8 mouse cellular contexts compared by ENCODE assay signal in the genomic region with DNA sequence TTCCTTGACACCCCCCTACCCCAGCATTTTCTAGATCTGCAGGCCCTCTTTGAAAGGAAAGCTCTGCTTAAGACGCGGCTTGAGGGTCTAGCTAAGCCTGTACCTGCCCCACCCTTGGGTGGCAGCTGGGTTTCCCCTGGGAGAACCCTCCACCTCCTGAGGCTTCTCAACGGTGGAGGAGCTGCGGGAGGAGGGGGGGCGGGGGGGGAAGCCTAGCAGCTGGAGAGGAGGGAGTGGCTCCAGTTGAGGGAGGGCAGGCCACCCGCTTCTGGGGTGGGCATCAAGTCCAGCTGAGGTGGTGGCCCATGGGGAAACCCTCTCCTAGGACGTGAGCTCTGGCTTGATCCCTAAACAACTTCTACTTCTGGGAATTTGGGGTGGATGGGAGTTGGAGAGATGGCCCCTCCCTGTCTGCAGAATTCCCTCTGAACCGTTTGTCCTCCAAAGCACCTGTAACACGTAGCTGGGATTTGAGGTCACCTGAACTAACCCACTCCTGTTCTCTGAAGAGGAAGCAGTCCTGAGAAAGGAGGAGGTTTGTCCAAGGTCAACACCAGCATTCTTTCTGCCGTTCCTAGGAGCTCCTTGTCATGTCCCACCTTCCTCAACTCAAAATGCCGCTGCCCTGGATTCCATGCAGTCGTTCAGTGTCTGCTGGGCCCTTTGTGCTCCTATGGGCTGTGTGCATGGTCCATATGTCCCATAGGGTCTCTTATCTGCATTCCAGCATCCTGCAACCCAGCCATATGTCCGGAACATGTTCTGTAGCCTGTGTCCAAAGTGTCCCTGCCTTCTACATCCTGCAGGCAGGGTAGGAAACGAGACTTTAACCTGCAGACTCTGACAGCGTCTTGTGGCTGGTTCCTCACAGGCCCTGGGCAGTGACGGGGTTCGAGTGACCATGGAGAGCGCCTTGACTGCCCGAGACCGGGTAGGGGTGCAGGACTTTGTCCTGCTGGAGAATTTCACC. TPM values are rescaled to one million over a fixed set of nuclear protein-coding genes. Genes with fewer than 3 reads are reported as not detected.
DNase-seq lines count a peak whose midpoint lies in the region; ATAC-seq and TF ChIP-seq lines count a peak whose summit lies in the region.

No protein-coding gene starts in this region.

- TF ChIP-seq CTCF in forebrain, postnatal 0 days (IDR thresholded peaks at IDR 0.05; ENCODE audit: low read depth), result no peak

- no peaks in the 10 kb centered on the region for H3K27me3 ChIP-seq in forebrain, postnatal 0 days (ENCODE audit: insufficient read depth, low read length)
- H3K27me3 ChIP-seq in limb, embryonic 14.5 days (ENCODE audit: control insufficient read depth, insufficient read depth, low read length), result 0 out of 2 replicates have a peak, but pooled peaks cover 6% of the 10 kb centered on the region
- H3K27me3 ChIP-seq in neural tube, embryonic 12.5 days (replicated peaks), result peaks cover 37% of the 10 kb centered on the region

- H3K9me3 ChIP-seq in forebrain, postnatal 0 days (ENCODE audit: low read length), result no peaks in the 10 kb centered on the region
- no peaks in the 10 kb centered on the region for H3K9me3 ChIP-seq in limb, embryonic 14.5 days (ENCODE audit: control insufficient read depth, low read length)
- no peaks in the 10 kb centered on the region for H3K9me3 ChIP-seq in neural tube, embryonic 12.5 days

- H3K4me3 ChIP-seq in forebrain, postnatal 0 days (ENCODE audit: low read depth, low read length), result peak overlapping the region; percentile 69
- peak overlapping the region; percentile 72 for H3K4me3 ChIP-seq in limb, embryonic 14.5 days (replicated peaks; ENCODE audit: low read length)
- peak overlapping the region; percentile 50 for H3K4me3 ChIP-seq in neural tube, embryonic 12.5 days

- H3K9ac ChIP-seq in forebrain, postnatal 0 days, result peak overlapping the region; percentile 84
- H3K9ac ChIP-seq in limb, embryonic 14.5 days (ENCODE audit: low read depth, low read length, severe bottlenecking), result peak overlapping the region; percentile 87
- H3K9ac ChIP-seq in neural tube, embryonic 12.5 days, result no peak overlapping the region

- peak; percentile 25 for DNase-seq in thymus, postnatal 14 days
- no peak for DNase-seq in thymus, adult 18-20 months
- no peak for DNase-seq in forebrain, postnatal 0 days
- no peak for DNase-seq in limb, embryonic 14.5 days (ENCODE audit: low spot score)
- DNase-seq in c-Kit-positive CD71-positive TER-119-positive erythroid progenitor cells, embryonic 14.5 days (ENCODE audit: low spot score), result no peak
- no peak for DNase-seq in right cerebral cortex, adult 18-20 months
- no peak for DNase-seq in layer of hippocampus, postnatal 10 days (ENCODE audit: low spot score in 2 of 2)

- peak overlapping the region; percentile 98 for H3K4me2 ChIP-seq in forebrain, postnatal 0 days (ENCODE audit: low read depth)
- peak overlapping the region; percentile 83 for H3K4me2 ChIP-seq in limb, embryonic 14.5 days (replicated peaks; ENCODE audit: low read depth, low read length, severe bottlenecking)
- H3K4me2 ChIP-seq in neural tube, embryonic 12.5 days (replicated peaks), result peak overlapping the region; percentile 95

- H3K36me3 ChIP-seq in forebrain, postnatal 0 days (ENCODE audit: insufficient read depth), result peaks cover 13% of the 10 kb centered on the region; the same call in 1 of the 2 replicates
- H3K36me3 ChIP-seq in limb, embryonic 14.5 days (ENCODE audit: control insufficient read depth, insufficient read depth, low read length), result peaks cover 41% of the 10 kb centered on the region
- peaks cover 14% of the 10 kb centered on the region; the same call in 1 of the 2 replicates for H3K36me3 ChIP-seq in neural tube, embryonic 12.5 days

- WGBS in forebrain, postnatal 0 days, result 67% methylated on average over 20 of the region's 20 CpGs
- 63% methylated on average over 18 of the region's 20 CpGs for whole genome bisulfite sequencing in limb, embryonic 14.5 days
- WGBS in neural tube, embryonic 12.5 days, result 60% methylated on average over 19 of the region's 20 CpGs

- H3K27ac ChIP-seq in forebrain, postnatal 0 days (ENCODE audit: low read depth, low read length), result no peak overlapping the region
- no peak overlapping the region for H3K27ac ChIP-seq in limb, embryonic 14.5 days (replicated peaks; ENCODE audit: low read depth, low read length)
- no peak overlapping the region for H3K27ac ChIP-seq in neural tube, embryonic 12.5 days

- TF ChIP-seq POLR2A in limb, embryonic 14.5 days (IDR thresholded peaks at IDR 0.05; ENCODE audit: borderline replicate concordance, extremely low read depth, insufficient read depth, insufficient read length), result no peak

- H3K4me1 ChIP-seq in forebrain, postnatal 0 days (ENCODE audit: insufficient read depth), result peaks cover 14% of the 10 kb centered on the region
- H3K4me1 ChIP-seq in limb, embryonic 14.5 days (ENCODE audit: control insufficient read depth, insufficient read depth, low read length), result peaks cover 24% of the 10 kb centered on the region
- peaks cover 28% of the 10 kb centered on the region for H3K4me1 ChIP-seq in neural tube, embryonic 12.5 days

- ATAC-seq in forebrain, postnatal 0 days, result no peak
- ATAC-seq in limb, embryonic 14.5 days (ENCODE audit: low FRiP score, low read depth), result no peak
- ATAC-seq in neural tube, embryonic 12.5 days (ENCODE audit: low FRiP score, low read depth), result no peak

RNA-seq across cellular contexts. Expression of a gene that starts 6.6 kb away (rescaled TPM):
- 17.5 and 21.0 TPM in 2 replicates for total RNA-seq in forebrain, postnatal 0 days (2014; rRNA removed)
- polyA plus RNA-seq in forebrain, postnatal 0 days (2015; fragmentation: Nextera tagmentation; extraction: Ambion mirVana), result 6.5 and 8.2 TPM in 2 replicates
- polyA plus RNA-seq in limb, embryonic 14.5 days (2012; rRNA removed), result 53.4 and 54.2 TPM in 2 replicates
- polyA plus RNA-seq in limb, embryonic 14.5 days (2014; fragmentation: Nextera tagmentation; extraction: Ambion mirVana), result 44.2 and 44.3 TPM in 2 replicates
- polyA plus RNA-seq in neural tube, embryonic 12.5 days (2016; fragmentation: Nextera tagmentation; extraction: Ambion mirVana), result 14.0 and 16.8 TPM in 2 replicates
- 10 to 100 TPM; 27.6 to 27.9 TPM for total RNA-seq in layer of hippocampus, postnatal 10 days (2021)

RNA-seq across cellular contexts. Expression of a gene that starts 22.2 kb away (rescaled TPM):
- 88.7 and 89.8 TPM in 2 replicates for total RNA-seq in forebrain, postnatal 0 days (2014; rRNA removed)
- polyA plus RNA-seq in forebrain, postnatal 0 days (2015; fragmentation: Nextera tagmentation; extraction: Ambion mirVana), result 90.9 and 93.4 TPM in 2 replicates
- polyA plus RNA-seq in limb, embryonic 14.5 days (2012; rRNA removed), result 78.2 and 84.3 TPM in 2 replicates
- polyA plus RNA-seq in limb, embryonic 14.5 days (2014; fragmentation: Nextera tagmentation; extraction: Ambion mirVana), result 103 and 110 TPM in 2 replicates
- 127 and 137 TPM in 2 replicates for polyA plus RNA-seq in neural tube, embryonic 12.5 days (2016; fragmentation: Nextera tagmentation; extraction: Ambion mirVana)
- 100 to 1,000 TPM; 127 to 129 TPM for total RNA-seq in layer of hippocampus, postnatal 10 days (2021)

RNA-seq across cellular contexts. Expression of a gene that starts 26.1 kb away (rescaled TPM):
- total RNA-seq in forebrain, postnatal 0 days (2014; rRNA removed), result 52.4 and 57.4 TPM in 2 replicates
- polyA plus RNA-seq in forebrain, postnatal 0 days (2015; fragmentation: Nextera tagmentation; extraction: Ambion mirVana), result 50.2 and 50.7 TPM in 2 replicates
- 32.0 and 35.2 TPM in 2 replicates for polyA plus RNA-seq in limb, embryonic 14.5 days (2012; rRNA removed)
- 24.6 and 30.4 TPM in 2 replicates for polyA plus RNA-seq in limb, embryonic 14.5 days (2014; fragmentation: Nextera tagmentation; extraction: Ambion mirVana)
- 31.4 and 31.5 TPM in 2 replicates for polyA plus RNA-seq in neural tube, embryonic 12.5 days (2016; fragmentation: Nextera tagmentation; extraction: Ambion mirVana)
- 10 to 100 TPM; 47.4 to 49.7 TPM for total RNA-seq in layer of hippocampus, postnatal 10 days (2021)
